Mouse (Mus musculus): Measurements from ENCODE around the gene Ess2. TPM values are rescaled to one million over a fixed set of nuclear protein-coding genes. Genes with fewer than 3 reads are reported as not detected.

The Ess2 gene
- polyA plus RNA-seq, 1 experiment from 2014 or later, result 30.2 TPM

DNA sequence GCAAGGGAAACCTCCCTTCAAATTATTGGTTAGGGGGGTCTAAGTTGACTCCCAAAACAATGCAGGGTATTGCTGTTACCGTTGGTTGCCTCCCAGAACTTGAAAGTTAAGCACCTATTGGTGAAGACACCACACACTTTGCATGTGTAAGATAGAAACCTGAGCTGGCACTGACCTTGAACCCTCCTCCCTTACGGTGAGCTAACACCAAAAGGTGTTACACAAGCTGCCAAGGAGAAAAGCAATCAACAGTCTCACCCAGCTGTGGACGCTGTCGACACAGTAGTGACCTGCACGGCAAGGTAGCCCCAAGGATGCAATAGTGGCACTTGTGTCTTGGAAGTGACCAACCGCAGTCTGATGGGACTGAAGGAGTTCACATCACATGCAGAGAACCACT lies 27.0 kb downstream of the Ess2 start:
- Histone ChIP-seq H3K4me1 (replicated peaks) (peaks cover 28% of the 10 kb centered on the region), H3K4me2 (no peak overlapping the region), H3K9ac (no peak overlapping the region), H3K9me3 (replicated peaks) (no peaks in the 10 kb centered on the region), H3K27ac (ENCODE audit: poor library complexity, severe bottlenecking) (no peak overlapping the region), H3K27me3 (replicated peaks) (no peaks in the 10 kb centered on the region), H3K36me3 (0 out of 2 replicates have a peak, but pooled peaks cover 4% of the 10 kb centered on the region), H3K4me3 (no peak overlapping the region)
- WGBS, result 54% methylated on average over 6 of the region's 6 CpGs
- ATAC-seq (ENCODE audit: insufficient number of reproducible peaks, low FRiP score), result no peak

- Histone ChIP-seq H3K27ac (ENCODE audit: poor library complexity, severe bottlenecking) (no peak overlapping the region), H3K9me3 (replicated peaks) (no peaks in the 10 kb centered on the region), H3K4me3 (no peak overlapping the region), H3K9ac (no peak overlapping the region), H3K27me3 (replicated peaks) (no peaks in the 10 kb centered on the region), H3K4me1 (replicated peaks) (peaks cover 34% of the 10 kb centered on the region), H3K36me3 (peaks cover 8% of the 10 kb centered on the region; the same call in 1 of the 2 replicates), H3K4me2 (no peak overlapping the region)
- no peak for ATAC-seq (ENCODE audit: insufficient number of reproducible peaks, low FRiP score)
Observed at GRCm38 (mm10) chr16:17882196-17882595, 29.0 kb downstream of the Ess2 start.

- Histone ChIP-seq H3K9me3 (replicated peaks) (no peaks in the 10 kb centered on the region), H3K4me3 (no peak overlapping the region), H3K27me3 (replicated peaks) (no peaks in the 10 kb centered on the region), H3K4me1 (replicated peaks) (peaks cover 45% of the 10 kb centered on the region), H3K9ac (no peak overlapping the region), H3K36me3 (peaks cover 7% of the 10 kb centered on the region; the same call in 1 of the 2 replicates), H3K4me2 (no peak overlapping the region), H3K27ac (ENCODE audit: poor library complexity, severe bottlenecking) (no peak overlapping the region)
- no peak for ATAC-seq (ENCODE audit: insufficient number of reproducible peaks, low FRiP score)
- WGBS, result 84% methylated on average over 4 of the region's 4 CpGs
Observed at GRCm38 (mm10) chr16:17879571-17879970, 31.6 kb downstream of the Ess2 start.

DNA sequence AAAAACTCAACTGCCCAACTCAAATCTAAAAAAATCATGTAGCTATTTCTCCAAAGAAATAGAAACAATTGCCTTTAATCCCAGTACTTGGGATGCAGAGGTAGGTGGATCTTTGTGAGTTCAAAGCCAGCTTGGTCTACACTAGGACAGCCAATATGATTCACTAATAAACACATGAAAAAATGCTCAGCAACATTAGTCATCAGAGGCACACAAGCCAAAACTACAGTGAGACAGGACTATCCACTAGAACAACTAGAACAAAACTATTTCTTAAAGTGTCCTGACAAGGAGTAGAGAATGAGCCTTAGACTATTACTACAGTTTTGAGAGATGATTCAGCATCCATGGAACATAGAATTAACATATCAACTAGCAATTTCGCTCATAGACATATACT lies 35.1 kb downstream of the Ess2 start:
- peaks cover 16% of the 10 kb centered on the region for H3K36me3 ChIP-seq
- WGBS, result 86% methylated on average over 1 of the region's 1 CpGs
- no peak overlapping the region for H3K27ac ChIP-seq (ENCODE audit: poor library complexity, severe bottlenecking)
- ATAC-seq (ENCODE audit: insufficient number of reproducible peaks, low FRiP score), result no peak
- no peaks in the 10 kb centered on the region for H3K27me3 ChIP-seq (replicated peaks)
- no peak overlapping the region for H3K9ac ChIP-seq
- H3K9me3 ChIP-seq (replicated peaks), result no peaks in the 10 kb centered on the region
- peaks cover 58% of the 10 kb centered on the region for H3K4me1 ChIP-seq (replicated peaks)
- H3K4me3 ChIP-seq, result no peak overlapping the region
- no peak overlapping the region for H3K4me2 ChIP-seq

- peaks cover 20% of the 10 kb centered on the region for H3K36me3 ChIP-seq
- no peak overlapping the region for H3K4me3 ChIP-seq
- peaks cover 60% of the 10 kb centered on the region for H3K4me1 ChIP-seq (replicated peaks)
- H3K27me3 ChIP-seq (replicated peaks), result no peaks in the 10 kb centered on the region
- 27% methylated on average over 4 of the region's 4 CpGs for WGBS
- no peak overlapping the region for H3K9ac ChIP-seq
- no peak for ATAC-seq (ENCODE audit: insufficient number of reproducible peaks, low FRiP score)
- peak overlapping the region; percentile 75 for H3K27ac ChIP-seq (ENCODE audit: poor library complexity, severe bottlenecking)
- H3K4me2 ChIP-seq, result 0 out of 2 replicates have a peak overlapping the region, but pooled peaks have one; percentile 0
- no peaks in the 10 kb centered on the region for H3K9me3 ChIP-seq (replicated peaks)
Observed at GRCm38 (mm10) chr16:17875174-17875573, 36.0 kb downstream of the Ess2 start.

- Histone ChIP-seq H3K27ac (ENCODE audit: poor library complexity, severe bottlenecking) (peak overlapping the region; percentile 31), H3K4me1 (replicated peaks) (peaks cover 58% of the 10 kb centered on the region)
Observed at GRCm38 (mm10) chr16:17872995-17873394, 38.2 kb downstream of the Ess2 start.

DNA sequence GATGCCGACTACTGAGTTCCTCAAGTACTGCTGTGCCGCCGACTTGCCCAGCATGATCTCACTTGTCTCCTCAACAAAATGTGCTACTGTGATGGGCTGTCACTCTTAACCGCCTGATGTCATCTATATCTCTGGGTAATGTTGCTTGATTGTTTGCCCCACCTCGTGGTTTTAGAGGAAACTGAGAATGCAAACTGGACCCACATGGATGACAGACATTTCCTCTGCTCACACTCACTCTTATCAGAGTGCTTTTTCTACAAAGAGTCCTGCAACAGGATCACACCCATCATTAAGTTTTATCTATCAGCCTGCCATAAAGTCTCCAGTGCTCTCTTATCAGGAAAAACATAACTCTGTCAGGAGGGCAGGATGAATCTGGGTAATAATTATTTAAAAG lies 39.9 kb downstream of the Ess2 start:
- peaks cover 58% of the 10 kb centered on the region for H3K4me1 ChIP-seq (replicated peaks)
- ATAC-seq (ENCODE audit: insufficient number of reproducible peaks, low FRiP score), result no peak
- H3K27ac ChIP-seq (ENCODE audit: poor library complexity, severe bottlenecking), result no peak overlapping the region
- no peak overlapping the region for H3K4me2 ChIP-seq
- peaks cover 19% of the 10 kb centered on the region for H3K36me3 ChIP-seq
- H3K9me3 ChIP-seq (replicated peaks), result no peaks in the 10 kb centered on the region
- 25% methylated on average over 5 of the region's 5 CpGs for WGBS
- H3K9ac ChIP-seq, result no peak overlapping the region
- no peaks in the 10 kb centered on the region for H3K27me3 ChIP-seq (replicated peaks)
- H3K4me3 ChIP-seq, result no peak overlapping the region

More at GRCm38 (mm10) chr16:17872995-17873394, 38.2 kb downstream of the Ess2 start:
- Histone ChIP-seq H3K36me3 (peaks cover 20% of the 10 kb centered on the region), H3K4me3 (no peak overlapping the region), H3K4me2 (no peak overlapping the region), H3K9ac (no peak overlapping the region), H3K27me3 (replicated peaks) (no peaks in the 10 kb centered on the region), H3K9me3 (replicated peaks) (no peaks in the 10 kb centered on the region)
- ATAC-seq (ENCODE audit: insufficient number of reproducible peaks, low FRiP score), result peak; percentile 50; the same call in 1 of the 2 replicates
- WGBS, result 24% methylated on average over 4 of the region's 4 CpGs

DNA sequence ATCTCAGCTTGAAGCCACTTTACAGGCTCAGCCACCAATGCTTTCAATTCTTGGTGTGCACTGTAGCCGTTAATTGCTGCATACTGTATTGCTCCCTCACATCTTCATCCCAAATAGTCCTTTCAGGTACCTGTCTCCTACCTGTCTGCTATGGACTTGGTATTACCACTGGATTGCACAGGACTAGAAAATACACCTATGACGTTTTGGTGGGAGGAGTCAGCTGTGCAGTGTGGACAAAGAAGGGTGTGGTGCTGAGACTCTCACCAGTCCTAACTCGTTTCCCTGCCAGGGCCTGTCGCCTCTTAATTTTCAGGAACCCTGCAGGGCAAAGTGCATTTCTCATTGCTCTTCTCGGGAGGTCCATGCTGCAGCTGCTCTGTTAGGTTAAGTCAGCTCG lies 45.4 kb downstream of the Ess2 start:
- no peak overlapping the region for H3K27ac ChIP-seq (ENCODE audit: poor library complexity, severe bottlenecking)
- WGBS, result 71% methylated on average over 6 of the region's 6 CpGs
- H3K9ac ChIP-seq, result no peak overlapping the region
- no peak for ATAC-seq (ENCODE audit: insufficient number of reproducible peaks, low FRiP score)
- no peak overlapping the region for H3K4me2 ChIP-seq
- H3K27me3 ChIP-seq (replicated peaks), result no peaks in the 10 kb centered on the region
- H3K36me3 ChIP-seq, result peaks cover 22% of the 10 kb centered on the region
- H3K9me3 ChIP-seq (replicated peaks), result no peaks in the 10 kb centered on the region
- H3K4me3 ChIP-seq, result no peak overlapping the region
- H3K4me1 ChIP-seq (replicated peaks), result peaks cover 19% of the 10 kb centered on the region

GRCm38 (mm10) chr16:17865293-17865692 lies 45.9 kb downstream of the Ess2 start:
- Histone ChIP-seq H3K36me3 (peaks cover 19% of the 10 kb centered on the region), H3K9me3 (replicated peaks) (no peaks in the 10 kb centered on the region), H3K4me1 (replicated peaks) (peaks cover 18% of the 10 kb centered on the region), H3K9ac (no peak overlapping the region), H3K27me3 (replicated peaks) (no peaks in the 10 kb centered on the region), H3K27ac (ENCODE audit: poor library complexity, severe bottlenecking) (no peak overlapping the region), H3K4me2 (no peak overlapping the region), H3K4me3 (no peak overlapping the region)
- no peak for ATAC-seq (ENCODE audit: insufficient number of reproducible peaks, low FRiP score)
- 86% methylated on average over 2 of the region's 2 CpGs for WGBS

- Histone ChIP-seq H3K4me3 (no peak overlapping the region), H3K9me3 (replicated peaks) (no peaks in the 10 kb centered on the region), H3K4me1 (replicated peaks) (peaks cover 7% of the 10 kb centered on the region; the same call in 1 of the 2 replicates), H3K4me2 (no peak overlapping the region), H3K27me3 (replicated peaks) (no peaks in the 10 kb centered on the region), H3K27ac (ENCODE audit: poor library complexity, severe bottlenecking) (no peak overlapping the region), H3K9ac (no peak overlapping the region), H3K36me3 (peaks cover 63% of the 10 kb centered on the region)
- ATAC-seq (ENCODE audit: insufficient number of reproducible peaks, low FRiP score), result no peak
Observed at GRCm38 (mm10) chr16:17858592-17858991, 52.6 kb downstream of the Ess2 start.

- H3K9ac ChIP-seq, result no peak overlapping the region
- H3K4me2 ChIP-seq, result no peak overlapping the region
- H3K27me3 ChIP-seq (replicated peaks), result no peaks in the 10 kb centered on the region
- no peak overlapping the region for H3K27ac ChIP-seq (ENCODE audit: poor library complexity, severe bottlenecking)
- 87% methylated on average over 7 of the region's 7 CpGs for WGBS
- ATAC-seq (ENCODE audit: insufficient number of reproducible peaks, low FRiP score), result no peak
- H3K4me3 ChIP-seq, result no peak overlapping the region
- peaks cover under 1% of the 10 kb centered on the region; the same call in 1 of the 2 replicates for H3K4me1 ChIP-seq (replicated peaks)
- no peaks in the 10 kb centered on the region for H3K9me3 ChIP-seq (replicated peaks)
- H3K36me3 ChIP-seq, result peaks cover 70% of the 10 kb centered on the region
Observed at GRCm38 (mm10) chr16:17857157-17857556, 54.0 kb downstream of the Ess2 start.

- Histone ChIP-seq H3K4me1 (replicated peaks) (no peaks in the 10 kb centered on the region), H3K36me3 (peaks cover 83% of the 10 kb centered on the region), H3K4me3 (no peak overlapping the region), H3K9ac (no peak overlapping the region), H3K4me2 (no peak overlapping the region), H3K9me3 (replicated peaks) (no peaks in the 10 kb centered on the region), H3K27ac (ENCODE audit: poor library complexity, severe bottlenecking) (no peak overlapping the region), H3K27me3 (replicated peaks) (no peaks in the 10 kb centered on the region)
- ATAC-seq (ENCODE audit: insufficient number of reproducible peaks, low FRiP score), result no peak
- WGBS, result 88% methylated on average over 2 of the region's 2 CpGs
Observed at GRCm38 (mm10) chr16:17853263-17853662, 57.9 kb downstream of the Ess2 start.

Data from heart, embryonic 12.5 days (tissue).